Mouse (Mus musculus): ENCODE measurements around the gene Tbcd. TPM values are rescaled to one million over a fixed set of nuclear protein-coding genes. Genes with fewer than 3 reads are reported as not detected.
A peak's percentile ranks its signal among the peaks of the same experiment; 100 is the strongest.

Tbcd gene
- polyA plus RNA-seq, 1 experiment from 2014 or later: 45.2 TPM

- Histone ChIP-seq H3K9ac (no peak overlapping the region), H3K4me3 (no peak overlapping the region), H3K4me2 (no peak overlapping the region), H3K27me3 (no peaks in the 10 kb centered on the region), H3K36me3 (ENCODE audit: poor library complexity, severe bottlenecking) (no peaks in the 10 kb centered on the region), H3K27ac (no peak overlapping the region), H3K9me3 (replicated peaks) (no peaks in the 10 kb centered on the region), H3K4me1 (peaks cover 15% of the 10 kb centered on the region; the same call in 1 of the 2 replicates)
- ATAC-seq: no peak
- 81% methylated on average over 17 of the region's 17 CpGs for WGBS
Observed at GRCm38 (mm10) chr11:121517687-121518465, 66.1 kb downstream of the Tbcd start.

GRCm38 (mm10) chr11:121519131-121519530 is 67.4 kb downstream of the Tbcd start, which contains the start of gene Zfp750:
Zfp750 (minus strand) TSS chr11:121519333.
- peaks cover 12% of the 10 kb centered on the region; the same call in 1 of the 2 replicates for H3K4me1 ChIP-seq
- no peaks in the 10 kb centered on the region for H3K9me3 ChIP-seq (replicated peaks)
- no peaks in the 10 kb centered on the region for H3K36me3 ChIP-seq (ENCODE audit: poor library complexity, severe bottlenecking)
- H3K9ac ChIP-seq: no peak within 1 kb of the TSS
- H3K4me2 ChIP-seq: no peak within 1 kb of the TSS
- no peaks in the 10 kb centered on the region for H3K27me3 ChIP-seq
- WGBS: 42% methylated on average over 10 of the region's 10 CpGs
- H3K27ac ChIP-seq: no peak within 1 kb of the TSS
- H3K4me3 ChIP-seq: no peak within 1 kb of the TSS
- ATAC-seq: no peak

- Histone ChIP-seq H3K36me3 (ENCODE audit: poor library complexity, severe bottlenecking) (no peaks in the 10 kb centered on the region), H3K9ac (no peak overlapping the region), H3K9me3 (replicated peaks) (no peaks in the 10 kb centered on the region), H3K4me1 (peaks cover 12% of the 10 kb centered on the region; the same call in 1 of the 2 replicates), H3K27ac (no peak overlapping the region), H3K4me3 (no peak overlapping the region), H3K27me3 (no peaks in the 10 kb centered on the region), H3K4me2 (no peak overlapping the region)
- ATAC-seq: no peak
- 90% methylated on average over 7 of the region's 7 CpGs for WGBS
Observed at GRCm38 (mm10) chr11:121519703-121520102, 68.0 kb downstream of the Tbcd start.

- H3K27ac ChIP-seq: no peak overlapping the region
- no peaks in the 10 kb centered on the region for H3K36me3 ChIP-seq (ENCODE audit: poor library complexity, severe bottlenecking)
- no peaks in the 10 kb centered on the region for H3K27me3 ChIP-seq
- H3K4me2 ChIP-seq: no peak overlapping the region
- no peaks in the 10 kb centered on the region for H3K9me3 ChIP-seq (replicated peaks)
- H3K4me1 ChIP-seq: peaks cover 12% of the 10 kb centered on the region; the same call in 1 of the 2 replicates
- no peak for ATAC-seq
- no peak overlapping the region for H3K9ac ChIP-seq
- H3K4me3 ChIP-seq: no peak overlapping the region
- 81% methylated on average over 2 of the region's 2 CpGs for WGBS
Observed at GRCm38 (mm10) chr11:121520761-121521160, 69.0 kb downstream of the Tbcd start.

GRCm38 (mm10) chr11:121522156-121522762 is 70.5 kb downstream of the Tbcd start:
- H3K9me3 ChIP-seq (replicated peaks): no peaks in the 10 kb centered on the region
- H3K4me3 ChIP-seq: no peak overlapping the region
- no peaks in the 10 kb centered on the region for H3K36me3 ChIP-seq (ENCODE audit: poor library complexity, severe bottlenecking)
- H3K27ac ChIP-seq: no peak overlapping the region
- H3K4me2 ChIP-seq: no peak overlapping the region
- no peaks in the 10 kb centered on the region for H3K27me3 ChIP-seq
- no peak overlapping the region for H3K9ac ChIP-seq
- H3K4me1 ChIP-seq: peaks cover 12% of the 10 kb centered on the region; the same call in 1 of the 2 replicates
- no peak for ATAC-seq
- 93% methylated on average over 4 of the region's 4 CpGs for WGBS

- no peaks in the 10 kb centered on the region for H3K9me3 ChIP-seq (replicated peaks)
- no peak for ATAC-seq
- WGBS: 91% methylated on average over 7 of the region's 7 CpGs
Observed at GRCm38 (mm10) chr11:121524191-121524590, 72.4 kb downstream of the Tbcd start.

GRCm38 (mm10) chr11:121529747-121530146 is 78.0 kb downstream of the Tbcd start:
- Histone ChIP-seq H3K27me3 (no peaks in the 10 kb centered on the region), H3K4me2 (no peak overlapping the region), H3K27ac (no peak overlapping the region), H3K4me3 (no peak overlapping the region), H3K4me1 (no peaks in the 10 kb centered on the region), H3K36me3 (ENCODE audit: poor library complexity, severe bottlenecking) (no peaks in the 10 kb centered on the region), H3K9me3 (replicated peaks) (no peaks in the 10 kb centered on the region), H3K9ac (no peak overlapping the region)
- 93% methylated on average over 3 of the region's 3 CpGs for WGBS
- no peak for ATAC-seq

More at GRCm38 (mm10) chr11:121524191-121524590, 72.4 kb downstream of the Tbcd start:
- H3K36me3 ChIP-seq (ENCODE audit: poor library complexity, severe bottlenecking): no peaks in the 10 kb centered on the region
- H3K27me3 ChIP-seq: no peaks in the 10 kb centered on the region
- H3K9ac ChIP-seq: no peak overlapping the region
- no peak overlapping the region for H3K27ac ChIP-seq
- H3K4me3 ChIP-seq: no peak overlapping the region
- no peaks in the 10 kb centered on the region for H3K4me1 ChIP-seq
- no peak overlapping the region for H3K4me2 ChIP-seq

GRCm38 (mm10) chr11:121536528-121536927 is 84.8 kb downstream of the Tbcd start:
- WGBS: 68% methylated on average over 3 of the region's 3 CpGs
- Histone ChIP-seq H3K4me3 (no peak overlapping the region), H3K4me1 (no peaks in the 10 kb centered on the region), H3K9ac (no peak overlapping the region), H3K4me2 (no peak overlapping the region), H3K36me3 (ENCODE audit: poor library complexity, severe bottlenecking) (peaks cover 9% of the 10 kb centered on the region), H3K27me3 (no peaks in the 10 kb centered on the region), H3K9me3 (replicated peaks) (no peaks in the 10 kb centered on the region), H3K27ac (no peak overlapping the region)
- no peak for ATAC-seq

- no peak for ATAC-seq
- Histone ChIP-seq H3K9ac (no peak overlapping the region), H3K27me3 (no peaks in the 10 kb centered on the region), H3K4me3 (no peak overlapping the region), H3K27ac (no peak overlapping the region), H3K9me3 (replicated peaks) (no peaks in the 10 kb centered on the region), H3K36me3 (ENCODE audit: poor library complexity, severe bottlenecking) (peaks cover 26% of the 10 kb centered on the region), H3K4me1 (no peaks in the 10 kb centered on the region), H3K4me2 (no peak overlapping the region)
- 87% methylated on average over 4 of the region's 4 CpGs for WGBS
Observed at GRCm38 (mm10) chr11:121542471-121542870, 90.7 kb downstream of the Tbcd start.

GRCm38 (mm10) chr11:121543287-121543856 is 91.6 kb downstream of the Tbcd start:
- no peak overlapping the region for H3K9ac ChIP-seq
- 93% methylated on average over 5 of the region's 5 CpGs for WGBS

GRCm38 (mm10) chr11:121543922-121544321 is 92.2 kb downstream of the Tbcd start:
- Histone ChIP-seq H3K4me2 (no peak overlapping the region), H3K9me3 (replicated peaks) (no peaks in the 10 kb centered on the region), H3K4me3 (no peak overlapping the region), H3K9ac (no peak overlapping the region), H3K4me1 (peaks cover 4% of the 10 kb centered on the region), H3K27ac (no peak overlapping the region), H3K36me3 (ENCODE audit: poor library complexity, severe bottlenecking) (peaks cover 26% of the 10 kb centered on the region), H3K27me3 (no peaks in the 10 kb centered on the region)
- WGBS: 90% methylated on average over 9 of the region's 9 CpGs
- ATAC-seq: no peak

More at GRCm38 (mm10) chr11:121543287-121543856, 91.6 kb downstream of the Tbcd start:
- H3K4me2 ChIP-seq: no peak overlapping the region
- no peak overlapping the region for H3K4me3 ChIP-seq
- peaks cover 26% of the 10 kb centered on the region for H3K36me3 ChIP-seq (ENCODE audit: poor library complexity, severe bottlenecking)
- H3K27me3 ChIP-seq: no peaks in the 10 kb centered on the region
- H3K27ac ChIP-seq: no peak overlapping the region
- H3K4me1 ChIP-seq: no peaks in the 10 kb centered on the region
- no peak for ATAC-seq
- no peaks in the 10 kb centered on the region for H3K9me3 ChIP-seq (replicated peaks)

- Histone ChIP-seq H3K36me3 (ENCODE audit: poor library complexity, severe bottlenecking) (peaks cover 26% of the 10 kb centered on the region), H3K4me3 (no peak overlapping the region), H3K27me3 (no peaks in the 10 kb centered on the region), H3K9ac (no peak overlapping the region), H3K4me1 (peaks cover 13% of the 10 kb centered on the region), H3K27ac (0 out of 2 replicates have a peak overlapping the region, but pooled peaks have one; percentile 3), H3K9me3 (replicated peaks) (no peaks in the 10 kb centered on the region), H3K4me2 (no peak overlapping the region)
- WGBS: 86% methylated on average over 7 of the region's 7 CpGs
- ATAC-seq: no peak
Observed at GRCm38 (mm10) chr11:121544755-121545397, 93.1 kb downstream of the Tbcd start.
